Mouse (Mus musculus): Measurements from ENCODE around the gene Wdr60. TPM values are rescaled to one million over a fixed set of nuclear protein-coding genes. Genes with fewer than 3 reads are reported as not detected.
A peak's percentile ranks its signal among the peaks of the same experiment; 100 is the strongest.

The Wdr60 gene
- total RNA-seq, 2 experiments from 2014 or later = 20.7 to 21.8 TPM

GRCm38 (mm10) chr12:116223107-116223506, 39.7 kb downstream of the Wdr60 start:
- no peak for DNase-seq (ENCODE audit: extremely low spot score in 1 of 2, low spot score in 2 of 2)
- no peak for TF ChIP-seq CTCF (IDR thresholded peaks at IDR 0.05)
- intact Hi-C loops (cut with DNase I) = no loop called here
- Histone ChIP-seq H3K27ac (no peak overlapping the region), H3K4me3 (no peak overlapping the region)

- intact Hi-C loops (cut with DNase I) = no loop called here
- H3K4me3 ChIP-seq = no peak overlapping the region
- TF ChIP-seq CTCF (IDR thresholded peaks at IDR 0.05) = no peak
- no peak for DNase-seq (ENCODE audit: extremely low spot score in 1 of 2, low spot score in 2 of 2)
- H3K27ac ChIP-seq = no peak overlapping the region
Observed at GRCm38 (mm10) chr12:116207486-116207885, 55.3 kb downstream of the Wdr60 start.

DNA sequence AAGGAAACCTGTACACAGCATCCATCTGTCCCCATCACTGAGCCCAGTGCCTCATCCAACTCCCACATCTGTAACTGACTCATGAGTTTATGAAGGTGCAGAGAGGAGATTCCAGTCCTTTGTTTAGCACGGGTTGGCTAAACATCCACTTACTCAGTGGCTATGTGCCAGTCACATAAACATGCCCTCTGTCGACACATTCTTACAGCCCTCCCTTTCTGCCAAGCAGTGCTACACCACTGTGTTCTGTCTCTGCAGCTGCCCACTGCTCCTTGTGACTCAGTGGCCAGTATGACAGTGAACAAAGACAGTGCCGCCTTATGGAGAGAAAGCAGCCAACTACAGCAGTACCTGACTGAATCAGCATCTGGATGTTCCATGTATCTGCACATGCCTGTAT, 57.1 kb downstream of the Wdr60 start:
- intact Hi-C loops (cut with DNase I) = loop anchor here (2.0 kb wide), 1 partner anchor 157 kb away; no protein-coding TSS in a partner anchor
- TF ChIP-seq CTCF (IDR thresholded peaks at IDR 0.05) = no peak
- peak in 1 of 2 experiments; percentile 24 for DNase-seq (ENCODE audit: extremely low spot score in 1 of 2, low spot score in 2 of 2)
- no peak overlapping the region for H3K27ac ChIP-seq
- H3K4me3 ChIP-seq = no peak overlapping the region

DNA sequence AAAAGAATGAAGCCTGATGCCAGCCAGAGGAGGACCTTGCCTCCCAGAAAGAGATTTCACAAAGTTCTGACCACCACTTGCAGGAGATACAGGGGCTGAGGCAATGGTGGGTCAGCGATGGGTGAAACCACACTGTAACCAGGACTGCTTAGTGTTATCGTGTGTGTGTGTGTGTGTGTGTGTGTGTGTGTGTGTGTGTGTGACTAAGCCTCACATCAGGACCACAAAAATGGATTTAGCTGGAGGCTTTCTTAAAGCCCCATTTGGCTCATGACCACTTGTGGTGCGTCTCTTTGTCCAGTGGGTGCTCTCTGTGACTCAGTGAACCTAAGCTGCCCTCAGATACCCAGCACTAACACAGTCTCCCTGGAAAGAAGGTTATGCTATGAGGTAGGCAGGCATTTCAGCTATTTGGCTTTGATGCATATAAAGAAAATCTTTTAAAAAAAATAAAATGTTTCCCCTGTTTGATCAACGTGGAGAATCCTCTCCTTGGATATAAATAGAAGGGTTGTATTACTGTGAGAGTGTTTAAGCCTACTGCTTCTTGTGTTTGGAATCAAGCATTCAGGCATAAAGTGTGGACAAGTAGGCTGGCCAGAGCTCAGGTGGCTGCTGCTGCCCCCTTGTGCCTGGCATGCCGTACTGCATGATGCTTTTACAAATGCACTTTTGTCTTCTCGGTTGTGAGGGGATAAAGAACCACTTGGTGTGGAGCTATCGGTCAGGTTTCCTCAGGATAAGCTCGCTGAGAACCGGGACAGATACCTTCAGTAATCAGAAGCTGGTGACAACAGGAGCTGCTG, 60.4 kb downstream of the Wdr60 start:
- peak; percentile 60 to 78 for DNase-seq (ENCODE audit: extremely low spot score in 1 of 2, low spot score in 2 of 2)
- Histone ChIP-seq H3K4me3 (no peak overlapping the region), H3K27ac (no peak overlapping the region)
- intact Hi-C loops (cut with DNase I) = loop anchor here (1.0 to 5.0 kb wide), 2 partner anchors 65 to 131 kb away; no protein-coding TSS in a partner anchor
- TF ChIP-seq CTCF (IDR thresholded peaks at IDR 0.05) = peak; percentile 89

GRCm38 (mm10) chr12:116198791-116199190, 64.0 kb downstream of the Wdr60 start:
- H3K4me3 ChIP-seq = no peak overlapping the region
- no peak for DNase-seq (ENCODE audit: extremely low spot score in 1 of 2, low spot score in 2 of 2)
- no peak overlapping the region for H3K27ac ChIP-seq
- intact Hi-C loops (cut with DNase I) = no loop called here
- TF ChIP-seq CTCF (IDR thresholded peaks at IDR 0.05) = no peak

DNA sequence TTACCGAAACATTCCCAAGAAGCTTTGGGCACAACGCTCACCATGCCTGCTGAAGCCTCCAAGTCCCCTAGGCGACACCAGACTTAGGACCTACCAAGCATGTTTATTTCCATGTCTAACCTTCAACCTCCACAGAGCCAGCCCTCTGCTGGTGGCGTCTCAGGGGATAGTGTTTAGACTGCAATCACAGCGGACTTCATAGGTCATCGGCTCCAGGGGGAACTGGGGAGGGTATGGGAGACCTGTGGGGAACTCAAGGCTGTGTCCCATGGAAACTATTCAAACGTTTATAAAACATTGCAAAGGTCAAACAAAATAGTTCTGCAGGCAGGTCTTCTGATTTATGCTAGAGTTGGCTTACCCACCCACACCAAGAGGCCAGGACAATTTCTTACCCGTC, 66.6 kb downstream of the Wdr60 start:
- no peak for TF ChIP-seq CTCF (IDR thresholded peaks at IDR 0.05)
- Histone ChIP-seq H3K4me3 (no peak overlapping the region), H3K27ac (no peak overlapping the region)
- DNase-seq (ENCODE audit: extremely low spot score in 1 of 2, low spot score in 2 of 2) = no peak
- intact Hi-C loops (cut with DNase I) = no loop called here

DNA sequence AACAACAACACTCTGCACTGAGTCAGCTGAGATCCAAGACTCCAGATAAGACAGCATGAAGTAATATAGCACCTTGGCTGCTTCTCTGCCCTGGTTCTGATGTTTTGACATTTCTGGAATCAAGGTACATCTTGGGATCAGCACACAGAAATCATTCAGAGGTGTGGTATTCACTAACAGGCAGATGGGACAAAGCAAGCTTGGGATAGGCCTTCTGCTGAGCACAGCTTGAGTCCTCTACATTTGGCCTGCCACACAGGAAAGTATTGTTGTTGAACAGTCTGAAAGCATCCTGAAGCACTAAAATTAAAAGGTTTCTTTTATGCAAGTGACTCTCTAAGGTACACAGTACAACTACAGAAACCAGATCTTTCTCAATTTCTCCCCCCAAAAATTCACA, 68.2 kb downstream of the Wdr60 start:
- TF ChIP-seq CTCF (IDR thresholded peaks at IDR 0.05) = no peak
- no peak for DNase-seq (ENCODE audit: extremely low spot score in 1 of 2, low spot score in 2 of 2)
- Histone ChIP-seq H3K4me3 (no peak overlapping the region), H3K27ac (no peak overlapping the region)
- intact Hi-C loops (cut with DNase I) = no loop called here

DNA sequence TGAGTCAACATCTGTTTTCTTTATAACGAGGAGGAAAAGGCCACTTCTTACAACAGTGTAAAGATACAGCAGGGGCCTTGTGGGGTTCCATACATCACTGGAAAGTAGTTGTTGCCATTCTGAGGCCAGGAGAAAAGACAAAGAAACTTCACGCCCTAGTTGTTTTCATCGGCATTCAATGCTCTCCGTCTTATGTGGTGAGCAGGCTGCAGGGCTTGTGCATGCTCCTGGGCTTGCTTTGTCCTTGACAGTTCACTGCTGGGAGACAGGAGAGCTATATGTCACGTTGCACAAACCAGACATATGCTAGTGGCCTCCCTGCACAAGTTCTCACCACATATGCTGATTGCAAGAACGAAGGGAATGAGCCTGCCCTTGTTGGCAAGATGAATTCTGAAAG, 68.9 kb downstream of the Wdr60 start:
- no peak for DNase-seq (ENCODE audit: extremely low spot score in 1 of 2, low spot score in 2 of 2)
- Histone ChIP-seq H3K27ac (no peak overlapping the region), H3K4me3 (no peak overlapping the region)
- TF ChIP-seq CTCF (IDR thresholded peaks at IDR 0.05) = no peak
- intact Hi-C loops (cut with DNase I) = no loop called here

DNA sequence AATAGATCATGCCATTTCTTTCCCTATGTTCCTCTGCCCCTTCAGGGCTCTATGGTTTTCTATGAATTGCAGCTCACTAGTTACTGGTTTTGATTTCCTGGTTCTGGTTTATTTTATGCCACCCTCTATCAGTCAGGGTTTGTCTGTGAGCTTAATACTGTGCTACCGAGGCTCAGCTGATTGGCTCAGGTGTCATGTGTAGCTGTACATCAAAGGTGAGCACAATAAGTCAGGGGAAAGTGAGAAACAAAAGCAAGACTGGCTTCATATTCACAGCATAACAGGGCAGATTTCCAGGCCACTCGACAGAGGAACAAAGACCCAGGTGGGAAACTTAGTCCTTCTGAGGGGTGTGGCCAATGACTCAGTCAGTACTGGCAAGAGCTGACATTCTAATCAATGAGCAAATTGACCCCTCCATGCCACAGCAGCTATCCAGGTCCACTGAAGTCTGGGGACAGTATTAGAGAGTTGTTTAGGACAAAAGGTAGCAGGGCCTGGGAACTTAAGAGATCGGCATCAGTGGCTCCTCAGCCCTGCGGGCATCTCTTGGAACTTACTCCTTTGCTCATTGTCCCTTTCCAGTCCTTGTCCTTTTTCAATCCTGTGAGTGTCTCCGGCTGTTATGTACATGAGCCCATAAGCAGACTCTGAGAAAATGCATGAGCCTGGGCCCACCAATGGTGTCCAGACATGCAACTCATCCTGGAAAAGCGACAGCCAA, 79.4 kb downstream of the Wdr60 start:
- Histone ChIP-seq H3K4me3 (no peak overlapping the region), H3K27ac (no peak overlapping the region)
- TF ChIP-seq CTCF (IDR thresholded peaks at IDR 0.05) = no peak
- DNase-seq (ENCODE audit: extremely low spot score in 1 of 2, low spot score in 2 of 2) = no peak
- intact Hi-C loops (cut with DNase I) = no loop called here

- Histone ChIP-seq H3K4me3 (no peak overlapping the region), H3K27ac (no peak overlapping the region)
- TF ChIP-seq CTCF (IDR thresholded peaks at IDR 0.05) = no peak
- intact Hi-C loops (cut with DNase I) = no loop called here
- no peak for DNase-seq (ENCODE audit: extremely low spot score in 1 of 2, low spot score in 2 of 2)
Observed at GRCm38 (mm10) chr12:116182376-116182775, 80.4 kb downstream of the Wdr60 start.

DNA sequence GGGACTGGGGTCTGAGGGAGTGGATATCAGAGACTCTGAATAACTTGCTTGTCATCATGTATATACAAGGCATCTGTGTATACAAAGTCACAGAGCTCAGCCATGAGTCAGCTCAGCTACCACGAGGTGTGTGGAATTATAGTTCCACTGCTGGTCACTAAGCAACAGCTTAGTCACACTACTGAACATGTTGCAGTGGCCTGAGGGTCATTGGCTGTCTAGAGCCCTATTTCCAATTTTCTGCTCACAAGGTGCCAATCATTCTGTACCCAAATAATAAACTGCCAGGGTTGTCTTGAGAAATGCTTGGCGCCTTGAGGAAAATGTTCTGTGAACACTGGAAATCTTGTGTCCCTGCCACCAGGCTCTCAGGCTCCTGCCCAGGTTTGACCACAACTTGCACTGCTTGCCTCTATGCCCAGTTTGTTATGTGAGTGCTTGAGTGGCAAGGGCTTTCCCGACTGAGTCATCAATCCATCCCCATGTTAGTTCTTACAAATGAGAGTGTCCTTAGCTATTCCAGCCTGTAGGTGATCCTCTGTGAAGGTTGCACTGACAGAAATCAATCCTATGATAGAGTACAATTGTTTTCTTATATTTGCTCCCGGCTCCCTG, 81.3 kb downstream of the Wdr60 start:
- Histone ChIP-seq H3K27ac (no peak overlapping the region), H3K4me3 (no peak overlapping the region)
- no peak for DNase-seq (ENCODE audit: extremely low spot score in 1 of 2, low spot score in 2 of 2)
- TF ChIP-seq CTCF (IDR thresholded peaks at IDR 0.05) = no peak
- intact Hi-C loops (cut with DNase I) = no loop called here

DNA sequence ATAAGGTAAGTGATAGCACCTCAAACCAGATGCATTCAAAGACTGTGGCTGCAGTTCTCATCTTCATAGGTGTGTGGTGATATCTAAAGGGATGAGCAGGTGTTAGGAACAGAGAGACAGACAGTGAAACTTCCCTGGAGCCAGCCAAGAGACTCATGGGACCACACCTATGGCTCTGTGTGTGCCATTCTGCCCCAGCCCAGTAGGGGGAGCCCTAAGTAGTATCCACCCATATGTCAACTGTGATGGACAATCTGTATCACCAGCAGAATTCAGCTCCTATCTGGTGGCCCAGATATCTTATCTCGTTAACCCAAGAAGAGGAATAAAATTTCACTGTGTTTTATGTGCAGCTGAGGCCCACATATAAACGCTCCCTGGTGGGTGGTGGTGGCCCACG, 85.9 kb downstream of the Wdr60 start:
- DNase-seq (ENCODE audit: extremely low spot score in 1 of 2, low spot score in 2 of 2) = no peak
- no peak overlapping the region for H3K27ac ChIP-seq
- no peak overlapping the region for H3K4me3 ChIP-seq
- peak; percentile 27 for TF ChIP-seq CTCF (IDR thresholded peaks at IDR 0.05)
- intact Hi-C loops (cut with DNase I) = no loop called here
